Mouse (Mus musculus): ENCODE data around the gene Vax2.
A peak's percentile ranks its signal among the peaks of the same experiment; 100 is the strongest.

The Vax2 gene

DNA sequence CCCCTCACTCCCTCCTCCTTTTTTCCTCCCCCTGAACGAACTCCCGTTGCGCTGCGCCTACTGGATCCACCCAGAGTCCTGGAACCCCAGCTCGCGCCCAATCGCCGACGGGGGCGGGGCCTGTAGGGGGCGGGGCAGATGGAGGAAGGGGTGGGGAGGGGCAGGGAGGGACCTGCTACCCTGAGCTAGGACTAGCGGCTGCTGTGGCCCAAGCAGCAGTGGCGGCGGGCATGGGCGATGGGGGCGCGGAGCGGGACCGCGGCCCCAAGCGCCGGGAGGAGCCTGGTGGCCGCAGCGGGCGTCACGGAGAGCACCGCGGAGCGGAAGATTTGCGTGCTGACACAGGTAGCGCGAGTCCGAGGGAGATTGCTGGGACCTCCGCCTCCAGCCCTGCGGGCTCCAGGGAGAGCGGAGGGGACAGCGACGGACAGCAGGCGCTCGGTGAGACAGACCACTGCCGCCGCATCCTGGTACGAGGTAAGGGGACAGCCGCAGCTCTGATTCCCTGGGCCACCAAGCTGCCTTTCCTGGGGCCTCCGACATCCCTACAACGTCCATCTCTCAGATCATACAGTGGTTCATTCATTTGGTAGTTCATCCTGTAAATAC is at the start of gene Vax2:
Gene Vax2, plus strand, starts transcription at position 198 of the 609 bp plus-strand sequence.
- DNase-seq = no peak

DNA sequence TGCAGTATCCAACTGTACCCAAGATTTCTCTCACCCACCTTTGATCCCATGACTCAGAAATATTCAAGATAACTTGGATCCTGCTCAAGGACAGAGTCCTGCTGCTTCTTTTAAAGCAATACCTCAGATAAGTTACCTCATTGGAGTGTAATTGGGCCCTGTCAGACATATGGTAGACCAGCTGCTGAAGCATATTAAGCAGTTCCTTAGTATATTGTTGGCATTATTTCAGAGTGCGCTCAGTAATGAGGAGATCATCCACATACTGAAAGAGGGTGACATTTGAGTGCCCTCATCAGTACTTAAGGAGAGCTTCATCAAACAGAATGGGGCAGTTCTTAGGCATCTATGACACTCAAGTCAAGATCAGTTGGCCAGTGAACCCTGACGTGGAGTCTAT is 46.1 kb upstream of the Vax2 start:
- no peak for DNase-seq

DNA sequence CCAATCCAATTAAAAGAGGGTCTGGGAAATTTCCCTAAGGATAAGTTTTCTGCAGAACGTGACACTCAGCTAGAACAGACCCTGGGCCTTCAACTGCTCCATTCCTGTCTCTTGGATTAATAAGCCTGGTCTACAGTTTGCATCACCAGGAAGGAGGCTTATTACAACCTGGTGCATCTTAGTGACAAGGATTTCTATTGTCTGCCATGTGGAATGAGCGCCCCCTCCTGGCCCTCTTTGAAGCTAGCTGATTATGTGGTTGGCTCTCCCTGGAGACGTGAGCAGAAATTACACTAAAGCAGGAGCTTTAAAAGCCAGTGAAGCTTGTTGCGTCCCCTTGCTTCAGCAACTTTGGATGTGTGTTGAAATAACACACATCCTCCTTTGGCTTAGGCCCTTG is 37.7 kb upstream of the Vax2 start:
- DNase-seq = peak; percentile 92

DNA sequence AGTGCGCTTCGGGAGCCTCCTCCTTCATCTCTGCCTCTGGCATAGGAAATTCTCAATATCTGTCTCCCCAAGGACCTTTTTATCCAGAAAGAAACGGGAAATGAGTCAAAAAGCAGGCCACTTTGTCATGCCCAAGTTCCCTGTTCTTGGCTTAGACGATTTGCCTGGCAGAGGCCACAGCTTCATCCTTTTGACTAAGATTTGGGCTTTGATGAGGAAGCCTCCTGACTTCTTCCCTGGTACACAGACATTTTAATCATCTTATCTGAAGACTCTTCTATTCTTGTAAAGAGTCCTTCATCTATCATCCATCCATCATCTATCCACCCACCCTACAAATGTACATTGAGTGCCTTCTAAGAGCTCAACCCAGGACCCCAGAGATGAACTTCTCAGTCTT is 33.3 kb upstream of the Vax2 start, which contains the start of gene Cd207:
Gene Cd207, minus strand, starts transcription at position 101 of the 400 bp plus-strand sequence.
- no peak for DNase-seq

DNA sequence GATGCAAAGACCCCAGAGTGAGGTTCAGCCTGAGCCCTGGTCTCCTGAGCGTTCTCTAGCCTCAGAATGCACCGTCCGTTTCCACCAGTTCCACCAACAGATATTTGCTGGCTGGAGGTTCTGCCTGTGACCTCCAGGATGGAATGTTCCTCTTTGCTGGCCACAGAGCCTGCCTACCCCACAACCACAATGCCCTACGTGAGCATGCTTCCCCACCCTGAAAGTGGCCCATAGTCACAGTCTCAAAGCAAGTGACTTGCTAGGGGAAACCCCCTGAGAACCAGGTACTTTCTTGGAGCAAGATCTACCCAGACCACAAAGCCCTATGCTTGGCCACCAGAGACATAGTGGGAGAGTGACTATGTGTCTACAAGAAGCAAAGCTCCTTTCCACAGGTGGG is 21.7 kb upstream of the Vax2 start:
- no peak for DNase-seq

DNA sequence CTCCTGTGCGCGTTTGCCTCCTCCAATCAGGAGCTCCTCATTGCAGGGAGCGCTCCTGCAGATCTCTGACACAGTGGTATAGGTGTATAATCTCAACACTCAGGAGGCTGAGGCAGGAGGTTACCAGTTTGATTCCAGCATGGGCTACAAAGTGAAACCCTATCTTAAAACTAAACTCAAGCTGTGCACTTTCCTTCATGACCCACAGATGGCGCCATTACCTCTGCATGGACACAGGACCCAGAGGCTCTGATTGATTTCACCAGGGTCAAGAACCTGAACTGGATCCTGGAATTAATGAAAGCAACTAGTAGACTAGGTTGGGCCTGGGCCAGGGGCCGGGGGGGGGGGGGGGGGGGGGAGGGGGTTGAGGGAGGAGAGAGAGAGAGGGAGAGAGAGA is 20.8 kb upstream of the Vax2 start:
- DNase-seq = no peak

DNA sequence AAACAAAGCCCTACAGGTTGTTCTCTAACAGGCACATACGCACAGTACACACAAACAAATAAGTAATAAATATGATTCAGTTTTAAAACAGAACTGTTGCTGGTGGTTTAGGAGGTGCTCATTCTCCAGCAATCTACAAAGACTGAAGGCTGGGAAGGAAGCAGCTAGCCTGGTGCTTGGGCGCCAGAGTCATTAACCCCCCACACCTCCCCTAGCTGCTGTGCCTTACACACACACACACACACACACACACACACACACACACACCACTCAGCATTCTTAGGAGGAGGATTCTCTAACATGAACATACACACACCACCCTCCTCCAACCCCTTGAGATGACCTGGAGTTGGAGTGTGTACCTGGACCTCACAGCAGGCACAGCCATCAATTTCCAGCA is 20.1 kb upstream of the Vax2 start:
- no peak for DNase-seq

DNA sequence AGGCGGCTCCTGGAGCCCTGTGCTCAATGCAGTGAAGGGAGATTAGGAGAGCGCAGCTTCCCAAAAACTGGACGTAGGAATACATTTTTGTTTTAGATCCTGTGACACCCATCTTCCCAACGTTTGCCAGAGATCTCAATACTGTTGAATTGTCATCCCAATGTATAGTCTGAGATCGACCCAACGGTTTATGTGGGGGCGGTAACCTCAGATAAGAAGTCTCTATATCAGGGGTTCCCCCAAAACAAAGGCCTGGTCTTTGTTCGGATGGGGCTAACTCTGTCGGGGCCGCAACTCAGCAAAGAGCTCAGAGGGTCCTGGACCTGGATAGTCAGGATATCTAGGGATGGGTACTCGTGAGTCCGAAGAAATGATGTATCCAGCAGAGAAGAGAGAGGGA is 18.1 kb upstream of the Vax2 start:
- DNase-seq = no peak

DNA sequence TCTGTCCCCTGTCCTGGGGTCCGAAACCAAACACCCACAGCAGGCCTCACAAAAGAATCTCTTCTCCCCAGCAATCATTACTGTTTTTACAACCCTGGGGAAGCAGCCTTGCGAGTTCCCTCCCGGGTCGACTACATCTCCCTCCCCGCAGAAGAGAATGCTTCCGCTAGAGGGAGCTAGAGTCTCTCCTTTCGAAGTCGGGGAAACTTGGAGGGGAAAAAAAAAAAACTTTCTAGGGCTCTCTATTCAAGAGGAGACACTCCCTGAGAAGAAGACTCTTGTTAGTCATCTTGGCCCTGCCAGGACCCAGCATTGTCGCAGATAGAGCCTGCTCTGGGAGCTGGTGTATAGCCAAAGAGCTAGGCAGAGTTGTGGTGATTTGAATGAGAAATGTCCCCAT is 17.2 kb upstream of the Vax2 start:
- peak; percentile 46 for DNase-seq

DNA sequence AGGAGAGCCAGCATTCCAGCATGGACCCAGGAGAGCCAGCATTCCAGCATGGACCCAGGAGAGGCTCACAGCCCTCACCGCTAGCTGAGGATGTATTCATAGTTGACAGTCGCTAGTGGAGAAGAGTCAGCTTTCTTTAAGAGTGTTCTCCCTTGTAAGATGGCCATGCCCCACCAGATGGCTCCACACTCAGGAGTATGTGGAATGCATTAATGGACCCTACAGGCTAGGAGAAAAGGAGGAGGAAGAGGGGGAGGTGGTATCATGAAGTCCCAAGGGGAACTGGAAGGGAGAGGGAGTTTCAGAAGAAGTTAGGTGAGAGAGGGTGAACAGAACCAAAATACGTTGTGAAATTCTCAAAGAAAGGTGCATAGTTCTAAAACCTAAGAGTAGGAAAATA is 15.3 kb upstream of the Vax2 start:
- no peak for DNase-seq

DNA sequence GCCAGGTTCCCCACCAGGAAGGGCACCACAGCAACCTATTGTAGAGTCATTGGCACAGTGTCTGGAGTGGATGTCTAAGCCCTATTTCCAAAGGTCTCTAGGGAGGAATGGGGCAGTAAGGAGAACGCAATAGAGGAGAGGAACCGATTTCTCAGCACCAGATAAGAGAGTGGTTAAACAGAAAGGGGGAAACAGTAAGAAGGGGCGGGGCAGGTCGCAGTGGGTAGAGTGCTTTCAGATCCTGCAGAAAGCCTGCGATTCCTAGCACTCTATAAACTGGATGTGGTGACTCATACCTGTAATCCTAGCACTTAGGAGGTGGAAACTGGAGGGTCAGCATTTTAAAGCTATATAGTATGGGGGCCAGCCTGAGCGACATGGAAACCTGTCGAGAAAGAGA is 14.4 kb upstream of the Vax2 start:
- DNase-seq = no peak

DNA sequence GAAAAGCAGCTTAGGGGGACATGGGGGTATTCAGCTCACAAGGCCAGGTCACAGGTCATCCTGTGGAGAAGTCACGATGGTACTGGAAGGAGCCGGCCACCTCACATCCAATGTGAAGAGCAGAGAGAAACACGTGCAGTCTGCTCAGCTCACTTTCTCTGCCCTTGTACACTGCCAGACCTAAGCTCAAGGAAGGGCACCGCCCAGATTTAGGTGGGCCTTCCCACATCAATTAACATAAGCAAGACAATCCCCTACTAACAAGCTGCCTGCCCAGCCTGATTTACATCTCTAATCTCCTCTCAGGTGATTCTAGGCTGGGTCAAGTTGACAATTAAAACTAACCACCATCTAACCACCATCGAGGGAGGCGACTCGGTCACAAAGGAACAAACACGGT is 13.1 kb upstream of the Vax2 start:
- no peak for DNase-seq

DNA sequence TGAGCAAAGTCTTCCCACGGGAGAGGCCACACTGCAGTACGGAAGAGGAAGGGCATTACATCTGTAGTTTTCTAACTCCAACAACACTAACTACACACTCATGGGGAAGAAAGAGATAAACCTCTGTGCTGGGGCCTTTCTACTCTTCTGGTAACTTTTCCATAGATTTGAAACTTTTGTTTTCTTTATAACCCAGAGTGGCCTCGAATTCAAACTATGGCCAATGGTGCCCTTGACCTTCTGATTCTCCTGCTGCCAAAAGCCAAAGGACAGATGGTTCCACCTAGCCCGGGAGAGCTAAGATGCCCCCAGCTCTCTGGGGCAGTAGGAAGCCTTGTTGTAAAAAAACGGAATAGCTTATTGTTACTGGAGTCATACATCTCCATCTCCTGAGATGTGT is 11.1 kb upstream of the Vax2 start:
- DNase-seq = no peak

DNA sequence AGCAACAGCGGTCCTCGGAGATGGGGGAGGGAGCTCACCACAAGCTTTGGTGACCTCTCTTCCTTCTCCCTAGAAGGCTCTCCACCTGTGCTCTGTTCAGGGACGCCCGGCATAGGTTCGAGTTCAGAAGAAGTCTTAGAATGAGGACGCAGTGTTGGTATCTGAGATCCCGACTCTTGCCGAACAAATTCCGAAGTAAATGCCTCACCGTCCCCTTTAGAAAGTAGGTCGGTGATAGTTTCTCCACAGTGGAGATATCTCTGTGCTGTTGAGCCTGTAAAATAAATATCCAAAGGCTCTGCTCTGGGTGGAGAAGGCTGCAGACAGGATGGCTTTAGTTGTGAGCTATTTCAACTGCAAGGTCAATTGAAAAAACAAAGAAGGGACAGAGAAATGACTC is 10.1 kb upstream of the Vax2 start:
- no peak for DNase-seq

DNA sequence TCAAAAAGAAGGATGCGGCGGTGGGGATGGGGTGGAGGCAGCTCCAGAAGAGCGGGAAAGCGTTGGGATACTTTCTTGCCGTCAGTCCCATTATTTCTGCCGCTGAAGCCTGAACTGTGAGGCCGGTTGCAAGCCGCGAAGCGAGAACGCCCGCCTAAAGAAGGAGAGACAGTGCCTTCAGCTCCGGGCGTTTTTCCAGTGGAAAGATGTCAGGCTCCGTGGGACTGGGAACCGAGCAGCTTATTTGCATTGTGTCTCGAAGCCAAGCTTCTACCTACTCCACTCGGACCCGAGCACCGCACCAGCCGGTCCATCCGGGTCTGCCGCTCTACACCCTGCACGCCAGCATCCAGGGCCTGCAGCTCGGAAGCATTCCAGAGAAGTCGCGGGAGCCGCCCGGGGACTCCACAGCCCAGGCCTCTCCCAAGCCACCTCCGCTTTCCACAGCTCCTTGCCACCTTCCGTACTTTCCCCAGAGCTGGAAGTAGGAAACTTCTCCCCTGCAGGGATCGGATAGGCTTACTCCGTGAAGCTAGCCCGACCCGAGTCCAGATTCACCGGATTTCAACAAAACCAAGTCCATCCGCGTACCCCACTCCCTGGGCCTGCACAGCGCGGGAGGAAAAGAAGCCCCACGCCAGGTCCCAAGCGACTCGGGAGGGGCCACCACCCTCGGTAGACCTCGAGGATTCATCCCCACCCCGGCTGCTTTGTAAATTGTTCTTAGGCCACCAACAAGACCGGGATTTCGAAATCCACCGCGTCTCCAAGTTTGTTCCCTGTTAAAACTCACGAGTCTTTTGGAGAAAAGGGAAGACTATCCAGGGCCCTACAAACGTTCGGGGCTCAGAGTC is 8.7 kb upstream of the Vax2 start:
- DNase-seq = no peak

DNA sequence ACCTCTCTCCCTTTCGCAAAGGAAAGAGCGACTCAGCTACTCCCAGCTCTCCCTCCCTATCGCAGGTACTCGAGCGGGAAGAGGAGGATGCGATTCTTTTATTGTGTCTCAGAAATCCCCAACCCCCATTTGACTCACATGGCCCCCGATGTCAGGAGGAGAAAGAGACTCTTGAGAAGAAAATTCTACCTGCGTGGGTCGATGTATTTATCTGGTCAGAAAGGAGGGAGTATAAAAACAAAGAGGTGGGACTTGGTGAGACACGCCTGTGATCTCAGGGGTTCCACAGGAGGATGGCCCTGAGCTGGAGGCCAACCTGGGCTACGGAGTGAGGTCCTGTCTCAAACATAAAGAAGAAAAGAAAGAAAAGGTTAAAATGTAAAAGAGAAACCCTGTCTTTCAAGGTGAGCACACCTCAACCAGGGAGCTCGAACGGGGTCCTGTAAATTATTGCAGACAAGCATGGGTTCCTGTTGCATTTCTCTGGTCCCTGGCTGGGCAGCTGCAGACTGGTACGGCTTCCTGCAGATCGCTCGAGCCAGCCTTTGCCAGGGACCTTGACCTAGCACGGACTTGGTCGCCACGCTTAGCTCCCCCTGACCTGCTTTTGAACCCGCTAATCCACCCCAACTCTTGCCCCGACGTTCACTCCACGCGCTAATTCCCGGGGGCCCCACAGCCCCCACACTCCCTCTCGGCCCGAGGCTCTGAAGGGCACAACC is 7.9 kb upstream of the Vax2 start:
- no peak for DNase-seq

DNA sequence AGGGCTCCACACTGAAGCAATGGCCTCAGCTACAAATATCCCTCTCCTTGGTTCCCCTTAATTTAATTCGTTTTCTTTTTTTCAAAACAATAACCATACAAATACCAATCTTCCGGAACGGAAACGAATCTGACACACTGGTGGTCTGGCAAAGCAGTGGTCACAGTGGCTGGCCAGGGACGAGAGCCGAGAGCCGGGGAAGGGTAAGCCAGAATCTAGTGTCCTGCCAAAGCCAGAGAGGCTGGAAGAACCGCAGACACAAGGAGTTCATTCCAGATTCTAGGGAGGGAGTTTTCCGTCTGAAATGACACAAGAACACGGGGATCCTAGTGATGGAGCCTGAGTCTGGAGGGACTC is 7.4 kb upstream of the Vax2 start:
- DNase-seq = no peak

DNA sequence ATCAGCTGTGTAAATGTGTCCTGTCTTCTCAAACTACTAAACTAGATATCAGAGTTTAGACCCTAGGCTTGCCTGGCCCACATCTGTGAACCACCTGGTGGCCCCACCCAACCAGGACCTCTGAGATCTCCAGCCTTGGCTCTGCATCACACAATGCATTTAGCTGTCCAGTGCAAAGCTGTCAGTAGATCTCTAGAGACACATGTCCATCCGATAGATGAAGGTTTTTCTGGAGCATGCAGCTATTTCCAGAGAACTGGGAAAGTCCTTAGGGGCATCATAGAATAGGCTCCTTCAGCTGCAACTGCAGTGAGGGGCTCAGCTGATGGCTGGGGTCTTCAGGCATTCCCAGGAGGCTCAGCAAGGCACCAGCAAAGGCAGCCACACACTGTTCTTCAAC is 6.8 kb upstream of the Vax2 start:
- no peak for DNase-seq

DNA sequence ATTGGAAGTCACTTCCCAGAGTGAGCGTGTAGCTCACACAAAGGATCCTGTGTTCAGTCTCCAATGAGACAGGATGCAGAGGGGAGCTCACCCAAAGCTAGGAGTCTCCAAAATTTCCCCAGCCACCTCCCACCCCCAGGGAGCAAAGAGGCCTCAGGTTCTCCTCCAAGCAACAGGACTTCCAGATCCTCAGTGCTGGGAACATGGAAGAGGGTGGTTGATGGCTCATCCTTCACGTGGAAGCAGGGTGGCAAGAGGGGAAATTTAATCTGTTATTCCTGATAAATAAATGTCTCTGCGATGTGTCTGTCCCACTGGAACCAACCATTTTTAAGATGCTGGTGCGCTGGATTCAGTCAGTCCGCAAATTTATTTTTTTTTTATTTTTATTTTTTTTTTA is 6.4 kb upstream of the Vax2 start:
- DNase-seq = no peak

DNA sequence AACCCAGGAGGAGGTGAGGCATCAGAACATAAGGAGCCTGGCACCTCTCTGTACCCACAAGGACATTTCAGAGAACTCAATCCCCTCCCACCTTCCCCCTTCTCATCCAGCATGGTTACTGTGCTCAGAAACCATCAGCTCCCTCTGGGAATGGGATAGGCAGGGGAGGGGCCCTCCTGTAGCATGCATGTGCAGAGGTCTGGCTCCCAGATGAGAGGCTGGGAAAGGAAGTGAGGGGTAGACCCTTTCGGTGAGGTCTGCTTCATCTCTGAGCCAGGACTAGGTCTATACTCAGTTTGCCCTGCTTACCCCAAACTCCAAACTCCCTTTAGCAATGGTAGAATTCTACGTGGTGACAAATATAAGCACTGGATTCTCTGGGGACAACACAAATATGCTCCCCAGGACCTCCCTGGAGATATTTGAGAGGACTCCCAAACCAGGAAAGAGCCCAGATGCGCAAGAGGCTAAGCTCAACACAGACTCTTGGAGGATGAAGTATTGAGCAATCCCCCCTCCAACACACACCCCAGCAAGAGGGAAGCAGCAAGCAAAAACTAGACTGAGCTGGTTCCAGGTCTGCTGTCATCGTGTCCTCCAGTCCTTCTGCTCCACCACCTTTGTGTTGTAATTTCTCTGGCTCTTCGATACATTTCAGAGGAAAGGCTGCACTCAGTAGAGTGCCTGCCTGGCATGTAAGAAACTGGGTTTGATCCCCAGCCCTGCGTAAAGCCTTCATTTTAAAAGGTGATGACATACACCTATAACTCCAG is 3.1 kb upstream of the Vax2 start:
- no peak for DNase-seq

DNA sequence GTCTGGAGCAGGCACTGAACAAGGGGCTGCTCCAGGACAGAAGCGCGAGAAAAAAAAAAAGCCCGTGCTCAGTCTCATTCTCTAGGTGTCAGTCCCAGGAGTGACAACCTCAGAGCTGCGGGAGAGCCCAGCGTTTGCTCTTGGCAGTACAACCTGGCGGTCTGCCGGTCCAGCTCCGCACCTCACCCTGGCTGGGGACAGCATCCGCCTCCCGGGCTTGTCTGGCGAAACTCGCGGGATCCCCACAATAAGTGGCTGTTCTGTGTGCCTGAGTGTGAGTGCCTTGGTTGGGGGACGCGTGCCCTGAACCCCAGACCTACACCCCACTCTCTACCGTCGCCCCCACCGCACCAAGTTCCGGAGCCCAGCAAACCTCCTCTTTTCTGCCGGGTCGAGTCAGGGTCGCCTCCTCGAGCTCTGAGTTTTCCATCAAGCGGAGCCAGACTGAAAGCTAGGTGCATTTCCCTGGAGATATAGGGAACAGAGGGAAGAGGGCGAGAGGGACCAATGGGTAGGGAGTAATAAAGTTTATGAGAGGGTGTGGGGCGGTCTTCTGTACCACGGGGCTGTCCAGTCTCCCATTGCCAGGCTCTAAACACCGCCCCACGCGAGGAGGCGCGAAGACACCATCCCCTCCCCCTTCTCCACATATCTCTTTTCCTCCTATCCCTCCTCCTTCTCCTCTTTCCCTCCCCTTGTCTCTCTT is 550 bp upstream of the Vax2 start:
- DNase-seq = no peak

DNA sequence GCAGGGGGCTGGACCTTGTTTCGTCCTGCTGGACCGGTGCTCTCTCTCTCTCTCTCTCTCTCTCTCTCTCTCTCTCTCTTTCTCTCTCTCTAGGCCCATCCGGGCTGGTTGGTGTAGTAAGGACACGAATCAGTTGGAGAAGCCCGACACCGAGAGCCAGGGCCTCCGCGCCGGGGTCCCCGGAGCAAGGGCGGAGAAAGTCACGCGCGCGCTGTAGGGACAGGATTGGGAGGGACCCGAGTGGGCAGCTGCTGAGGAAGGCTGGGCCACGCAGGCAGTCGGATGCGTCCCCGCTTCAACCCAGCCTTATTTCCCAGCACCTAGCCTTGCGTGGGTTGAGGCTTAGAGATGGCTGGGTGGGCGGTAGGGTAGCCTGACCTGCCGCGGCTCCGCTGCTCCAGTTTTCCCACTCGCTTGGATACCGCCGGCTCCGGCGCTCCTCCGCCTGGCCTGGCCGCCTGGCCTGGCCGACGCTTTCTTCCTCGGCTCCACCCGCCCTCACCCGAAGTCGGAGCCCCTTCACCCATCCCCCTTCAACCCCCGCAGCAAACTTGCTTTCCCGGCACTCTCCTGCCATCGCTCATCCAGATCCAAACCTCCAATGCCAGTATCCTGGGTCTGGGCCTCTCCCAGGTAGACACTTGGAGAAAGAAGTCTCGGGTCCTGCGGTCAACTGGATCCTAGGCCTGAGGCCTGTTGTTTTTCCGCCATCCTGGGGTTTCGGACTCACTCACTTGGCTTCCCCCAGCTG is 836 bp downstream of the Vax2 start:
- no peak for DNase-seq
